Mouse (Mus musculus) kidney, embryonic 15.5 days (tissue): ENCODE measurements around the gene Nfkb2. TPM values are rescaled to one million over a fixed set of nuclear protein-coding genes. Genes with fewer than 3 reads are reported as not detected.

ENCODE experiments used
- ATAC-seq: fragments of 200-750 bp; cut with Nextera tagmentation; replicated peaks from 2 replicates; pipeline ENCODE4 v1.8.0; 2017; ENCODE audit warnings: moderate TSS enrichment; ENCODE audit not compliant: low FRiP score
- H3K27ac ChIP-seq: fragments of 300-500 bp; sonication (generic); 2 replicates; pipeline ENCODE4 v1.5.1; 2015; ENCODE audit warnings: mild to moderate bottlenecking, inconsistent platforms
- H3K27me3 ChIP-seq: fragments of 300-500 bp; sonication (generic); 2 replicates; pipeline ENCODE4 v1.6.1; 2015; ENCODE audit warnings: inconsistent platforms
- H3K36me3 ChIP-seq: fragments of 300-500 bp; sonication (generic); 2 replicates; pipeline ENCODE4 v1.6.1; 2015; ENCODE audit warnings: inconsistent platforms
- H3K4me1 ChIP-seq: fragments of 300-500 bp; sonication (generic); 2 replicates; pipeline ENCODE4 v1.6.1; 2015; ENCODE audit warnings: inconsistent platforms
- H3K4me2 ChIP-seq: fragments of 300-500 bp; sonication (generic); 2 replicates; pipeline ENCODE4 v1.6.1; 2015; ENCODE audit warnings: moderate library complexity, mild to moderate bottlenecking, inconsistent platforms
- H3K4me3 ChIP-seq: fragments of 300-500 bp; sonication (generic); replicated peaks from 2 replicates; pipeline ENCODE4 v1.5.1; 2015; ENCODE audit warnings: mild to moderate bottlenecking, inconsistent platforms
- H3K9ac ChIP-seq: fragments of 300-500 bp; sonication (generic); 2 replicates; pipeline ENCODE4 v1.6.1; 2015; ENCODE audit warnings: mild to moderate bottlenecking, inconsistent platforms
- H3K9me3 ChIP-seq: fragments of 300-500 bp; sonication (generic); replicated peaks from 2 replicates; pipeline ENCODE4 v1.6.1; 2016; ENCODE audit warnings: inconsistent platforms
- WGBS: fragments of 180-500 bp; shearing (Covaris S2); methylation state at CpG from one replicate; pipeline ENCODE4 v1.1.7; 2015; ENCODE audit warnings: mixed read lengths; 5-methylcytosine and 5-hydroxymethylcytosine counted together
- polyA plus RNA-seq: library from polyadenylated mRNA; unstranded; fragments of >200 nt; fragmentation: Nextera tagmentation; extraction: Ambion mirVana; gene quantifications from 2 replicates; pipeline ENCODE4 v1.2.1, GENCODE M21; 2015

The Nfkb2 gene
- polyA plus RNA-seq, 1 experiment from 2014 or later, result 9.8 TPM

- Histone ChIP-seq H3K4me1 (peaks cover 42% of the 10 kb centered on the region), H3K9me3 (no peaks in the 10 kb centered on the region), H3K9ac (peak overlapping the region; percentile 4; the same call in 1 of the 2 replicates), H3K4me2 (peak overlapping the region; percentile 81), H3K4me3 (peak overlapping the region; percentile 48), H3K27ac (no peak overlapping the region), H3K36me3 (no peaks in the 10 kb centered on the region), H3K27me3 (peaks cover 100% of the 10 kb centered on the region)
- no peak for ATAC-seq
- WGBS, result 3% methylated on average over 21 of the region's 42 CpGs
Observed at GRCm38 (mm10) chr19:46318031-46318471, 13.9 kb downstream of the Nfkb2 start.

- 0 out of 2 replicates have a peak, but pooled peaks have one; percentile 18 for ATAC-seq
- Histone ChIP-seq H3K9me3 (no peaks in the 10 kb centered on the region), H3K4me3 (peak overlapping the region; percentile 48; the same call in 1 of the 2 replicates), H3K4me1 (peaks cover 42% of the 10 kb centered on the region), H3K27ac (no peak overlapping the region), H3K4me2 (peak overlapping the region; percentile 81), H3K27me3 (peaks cover 100% of the 10 kb centered on the region), H3K36me3 (no peaks in the 10 kb centered on the region), H3K9ac (no peak overlapping the region)
- WGBS, result 10% methylated on average over 16 of the region's 16 CpGs
Observed at GRCm38 (mm10) chr19:46318586-46319378, 14.7 kb downstream of the Nfkb2 start.

- no peak for ATAC-seq
- Histone ChIP-seq H3K4me2 (no peak overlapping the region), H3K9ac (no peak overlapping the region), H3K4me1 (peaks cover 33% of the 10 kb centered on the region), H3K36me3 (no peaks in the 10 kb centered on the region), H3K9me3 (no peaks in the 10 kb centered on the region), H3K27me3 (peaks cover 100% of the 10 kb centered on the region), H3K27ac (no peak overlapping the region), H3K4me3 (no peak overlapping the region)
- WGBS, result 82% methylated on average over 8 of the region's 8 CpGs
Observed at GRCm38 (mm10) chr19:46320076-46320785, 16.1 kb downstream of the Nfkb2 start.

- H3K9me3 ChIP-seq, result no peaks in the 10 kb centered on the region
- H3K9ac ChIP-seq, result no peak overlapping the region
- ATAC-seq, result no peak
- peaks cover 100% of the 10 kb centered on the region for H3K27me3 ChIP-seq
- 31% methylated on average over 6 of the region's 6 CpGs for WGBS
- H3K4me1 ChIP-seq, result peaks cover 34% of the 10 kb centered on the region
- no peak overlapping the region for H3K4me2 ChIP-seq
- H3K36me3 ChIP-seq, result no peaks in the 10 kb centered on the region
- no peak overlapping the region for H3K4me3 ChIP-seq
- no peak overlapping the region for H3K27ac ChIP-seq
Observed at GRCm38 (mm10) chr19:46321101-46321943, 17.2 kb downstream of the Nfkb2 start.

- WGBS, result 58% methylated on average over 11 of the region's 11 CpGs
- H3K27me3 ChIP-seq, result peaks cover 100% of the 10 kb centered on the region
Observed at GRCm38 (mm10) chr19:46322144-46322995, 18.2 kb downstream of the Nfkb2 start.

GRCm38 (mm10) chr19:46322996-46323572, 19.0 kb downstream of the Nfkb2 start:
- no peaks in the 10 kb centered on the region for H3K36me3 ChIP-seq
- 79% methylated on average over 13 of the region's 13 CpGs for WGBS
- H3K4me2 ChIP-seq, result no peak overlapping the region
- H3K9ac ChIP-seq, result no peak overlapping the region
- peaks cover 36% of the 10 kb centered on the region for H3K4me1 ChIP-seq
- no peak overlapping the region for H3K27ac ChIP-seq
- no peak overlapping the region for H3K4me3 ChIP-seq
- ATAC-seq, result no peak
- H3K27me3 ChIP-seq, result peaks cover 95% of the 10 kb centered on the region
- no peaks in the 10 kb centered on the region for H3K9me3 ChIP-seq

More at GRCm38 (mm10) chr19:46322144-46322995, 18.2 kb downstream of the Nfkb2 start:
- Histone ChIP-seq H3K4me3 (no peak overlapping the region), H3K9ac (no peak overlapping the region), H3K9me3 (no peaks in the 10 kb centered on the region), H3K4me1 (peaks cover 38% of the 10 kb centered on the region), H3K27ac (no peak overlapping the region), H3K36me3 (no peaks in the 10 kb centered on the region), H3K4me2 (no peak overlapping the region)
- no peak for ATAC-seq

GRCm38 (mm10) chr19:46323716-46324115, 19.6 kb downstream of the Nfkb2 start:
- ATAC-seq, result no peak

GRCm38 (mm10) chr19:46324366-46324765, 20.2 kb downstream of the Nfkb2 start:
- H3K9me3 ChIP-seq, result no peaks in the 10 kb centered on the region
- H3K27ac ChIP-seq, result no peak overlapping the region
- H3K36me3 ChIP-seq, result no peaks in the 10 kb centered on the region
- H3K9ac ChIP-seq, result no peak overlapping the region
- no peak overlapping the region for H3K4me2 ChIP-seq
- peaks cover 82% of the 10 kb centered on the region for H3K27me3 ChIP-seq
- no peak for ATAC-seq
- H3K4me1 ChIP-seq, result peaks cover 31% of the 10 kb centered on the region
- 68% methylated on average over 11 of the region's 11 CpGs for WGBS
- H3K4me3 ChIP-seq, result no peak overlapping the region

More at GRCm38 (mm10) chr19:46323716-46324115, 19.6 kb downstream of the Nfkb2 start:
- 61% methylated on average over 5 of the region's 5 CpGs for WGBS
- no peak overlapping the region for H3K9ac ChIP-seq
- H3K4me1 ChIP-seq, result peaks cover 31% of the 10 kb centered on the region
- no peak overlapping the region for H3K27ac ChIP-seq
- no peaks in the 10 kb centered on the region for H3K9me3 ChIP-seq
- no peak overlapping the region for H3K4me2 ChIP-seq
- H3K36me3 ChIP-seq, result no peaks in the 10 kb centered on the region
- H3K27me3 ChIP-seq, result peaks cover 88% of the 10 kb centered on the region
- no peak overlapping the region for H3K4me3 ChIP-seq

- ATAC-seq, result no peak
- Histone ChIP-seq H3K9me3 (no peaks in the 10 kb centered on the region), H3K4me1 (peaks cover 36% of the 10 kb centered on the region), H3K36me3 (no peaks in the 10 kb centered on the region), H3K4me3 (no peak overlapping the region), H3K27ac (no peak overlapping the region), H3K27me3 (peaks cover 76% of the 10 kb centered on the region), H3K9ac (no peak overlapping the region), H3K4me2 (no peak overlapping the region)
- WGBS, result 62% methylated on average over 5 of the region's 5 CpGs
Observed at GRCm38 (mm10) chr19:46324918-46325317, 20.8 kb downstream of the Nfkb2 start.

- WGBS, result 4% methylated on average over 29 of the region's 29 CpGs
- Histone ChIP-seq H3K9ac (no peak overlapping the region), H3K27ac (no peak overlapping the region), H3K27me3 (peaks cover 64% of the 10 kb centered on the region), H3K4me3 (peak overlapping the region; percentile 59; the same call in 1 of the 2 replicates), H3K36me3 (peaks cover 11% of the 10 kb centered on the region), H3K9me3 (no peaks in the 10 kb centered on the region), H3K4me1 (peaks cover 39% of the 10 kb centered on the region), H3K4me2 (peak overlapping the region; percentile 86; the same call in 1 of the 2 replicates)
- no peak for ATAC-seq
Observed at GRCm38 (mm10) chr19:46326019-46326755, 22.1 kb downstream of the Nfkb2 start.
